Mouse (Mus musculus) cerebellum, adult 9-11 months (tissue): ENCODE measurements around the gene Ssbp2.

ENCODE experiments used
- DNase-seq: peaks from one replicate; pipeline ENCODE4 v3.0.0; 2022

Gene Ssbp2

GRCm38 (mm10) chr13:91459896-91460620 is at the start of gene Ssbp2:
Gene Ssbp2 (plus strand): TSS chr13:91460283.
- no peak for DNase-seq

- no peak for DNase-seq
Observed at GRCm38 (mm10) chr13:91413752-91414503, 46.2 kb upstream of the Ssbp2 start.

DNA sequence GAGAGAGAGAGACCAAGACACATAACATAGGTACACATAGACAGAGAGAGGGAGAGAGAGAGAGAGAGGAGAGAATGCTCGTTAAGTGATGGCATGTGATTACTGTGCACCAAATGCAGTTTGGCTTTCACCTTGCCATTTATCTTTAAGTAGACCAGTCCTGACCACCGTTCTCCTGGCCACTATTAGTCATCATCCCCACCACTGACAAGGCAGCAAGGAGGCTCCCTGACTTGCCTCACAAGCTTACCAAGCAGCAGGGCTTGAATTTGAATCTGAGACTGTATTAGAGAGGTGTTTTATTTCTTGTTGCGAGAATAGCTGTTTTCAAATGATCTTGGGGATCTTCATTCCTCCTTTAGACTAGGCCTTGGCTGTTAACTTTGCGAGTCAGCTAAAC is 44.2 kb upstream of the Ssbp2 start:
- no peak for DNase-seq

DNA sequence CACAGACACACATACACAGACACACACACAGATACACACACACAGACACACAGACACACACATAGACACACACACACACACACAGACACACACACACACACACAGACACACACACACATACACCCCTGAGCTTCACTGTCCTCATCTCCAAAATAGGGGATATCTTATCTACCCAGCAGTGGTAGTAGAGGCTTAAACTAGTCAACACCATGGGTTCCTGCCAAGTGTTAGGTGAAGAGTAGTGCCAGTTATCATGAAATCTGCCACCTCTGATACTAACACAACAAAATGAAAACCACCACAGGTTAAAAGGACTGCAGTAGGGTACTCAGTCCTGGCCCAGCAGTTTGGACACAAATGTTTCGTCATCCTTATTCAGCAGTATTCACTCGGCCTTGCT is 43.4 kb upstream of the Ssbp2 start:
- no peak for DNase-seq

- no peak for DNase-seq
Observed at GRCm38 (mm10) chr13:91421387-91421949, 38.6 kb upstream of the Ssbp2 start.

DNA sequence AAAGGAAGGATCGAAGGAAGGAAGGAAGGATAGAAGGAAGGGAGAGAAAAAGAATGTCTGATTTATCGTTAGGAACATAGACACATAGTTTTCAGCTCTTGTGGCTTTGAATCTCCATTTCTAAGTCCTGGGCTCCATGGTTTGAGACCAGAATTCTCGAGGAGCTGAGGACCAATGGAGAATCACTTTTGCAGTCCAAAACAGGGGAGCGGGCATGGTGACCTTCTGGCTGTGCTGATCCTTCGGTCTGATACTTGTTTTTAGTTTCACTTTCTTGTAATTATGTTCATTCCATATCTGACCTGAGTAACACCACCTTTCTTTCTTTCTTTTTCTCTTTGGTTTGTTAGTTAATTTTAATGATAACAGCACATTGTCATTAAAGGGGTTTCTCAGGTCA is 29.2 kb upstream of the Ssbp2 start:
- no peak for DNase-seq

DNA sequence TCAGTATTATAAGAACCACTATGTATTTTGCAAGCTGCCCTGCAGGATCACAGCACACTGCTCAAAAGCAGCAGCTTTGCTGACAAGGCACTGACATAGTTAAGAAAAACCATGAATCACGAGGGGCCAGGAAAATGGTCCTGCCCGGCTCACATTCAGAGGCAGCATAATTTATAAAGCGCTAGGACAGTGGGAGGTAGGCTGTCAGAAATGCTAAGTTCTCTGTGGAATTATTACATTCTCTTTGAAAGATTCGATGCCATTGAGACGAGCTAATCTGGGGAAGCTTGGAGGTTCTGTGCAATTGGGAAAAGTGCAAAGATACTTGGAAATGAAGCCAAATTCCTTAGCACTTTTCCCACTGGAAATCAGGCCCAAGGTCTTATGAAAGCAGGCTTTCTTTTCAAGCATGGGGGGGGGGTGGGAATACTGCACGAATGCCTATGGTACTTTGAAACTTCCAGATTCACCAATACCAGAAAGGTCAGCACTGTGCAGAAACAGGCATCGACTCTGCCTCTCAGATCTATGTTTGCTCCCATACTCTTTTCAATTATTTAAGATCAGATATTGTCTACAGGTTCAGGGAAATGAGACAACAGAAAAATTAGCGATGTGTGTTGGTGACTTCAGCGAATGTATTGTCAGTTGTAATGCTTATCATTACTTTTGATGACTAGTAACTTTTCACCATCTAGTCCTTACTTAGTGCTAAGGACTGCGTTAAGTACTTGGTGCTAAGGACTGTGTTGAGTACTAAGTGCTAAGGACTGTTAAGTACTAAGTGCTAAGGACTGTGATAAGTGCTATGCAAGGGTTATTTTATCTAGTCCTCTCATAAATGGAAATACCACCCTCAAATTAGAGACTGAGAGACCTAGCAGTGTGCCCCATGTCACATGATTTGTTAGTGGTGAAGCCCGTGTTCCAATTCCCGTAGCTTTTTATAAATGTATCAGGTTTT is 28.4 kb upstream of the Ssbp2 start:
- DNase-seq, result no peak

DNA sequence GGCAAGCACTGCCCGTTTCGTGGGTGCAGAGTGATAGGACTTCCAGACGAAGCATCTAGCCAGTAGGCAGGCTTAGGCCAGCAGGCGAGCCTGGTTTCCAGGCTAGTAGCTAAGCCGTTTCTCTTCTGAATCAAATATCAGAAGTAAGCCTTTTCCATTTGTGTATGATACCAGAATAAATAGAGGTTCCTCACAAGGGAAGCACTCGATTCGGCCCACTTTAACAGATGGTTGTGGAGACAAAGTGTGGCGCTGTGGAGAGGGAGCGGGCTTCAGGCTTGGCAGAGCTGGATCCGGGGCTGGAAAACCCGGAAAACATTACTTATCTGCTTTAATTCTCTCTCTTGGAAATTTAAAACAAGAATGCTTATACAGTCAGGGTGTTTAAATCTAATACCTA is 27.1 kb upstream of the Ssbp2 start:
- DNase-seq, result no peak

DNA sequence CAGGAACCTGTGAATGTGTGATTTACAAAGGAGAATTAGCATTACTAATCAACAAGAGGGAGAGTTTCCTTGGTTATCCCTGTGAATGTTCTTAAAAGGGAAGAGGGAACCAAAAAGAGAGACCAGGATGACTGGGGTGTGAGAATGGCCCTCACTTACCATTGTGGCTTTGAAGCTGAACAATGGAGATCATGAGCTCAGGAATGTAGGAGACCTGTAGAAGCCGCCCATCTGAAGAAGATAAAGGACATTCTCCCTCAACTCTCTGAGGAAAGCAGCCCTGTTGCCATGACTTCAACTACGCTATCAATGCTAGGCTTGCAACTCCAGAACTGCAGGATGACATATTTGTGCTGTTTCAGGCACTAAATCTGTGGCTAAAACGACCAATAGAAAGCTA is 22.2 kb upstream of the Ssbp2 start:
- no peak for DNase-seq

GRCm38 (mm10) chr13:91441476-91441875 is 18.6 kb upstream of the Ssbp2 start:
- no peak for DNase-seq

GRCm38 (mm10) chr13:91446728-91447127 is 13.4 kb upstream of the Ssbp2 start:
- no peak for DNase-seq

DNA sequence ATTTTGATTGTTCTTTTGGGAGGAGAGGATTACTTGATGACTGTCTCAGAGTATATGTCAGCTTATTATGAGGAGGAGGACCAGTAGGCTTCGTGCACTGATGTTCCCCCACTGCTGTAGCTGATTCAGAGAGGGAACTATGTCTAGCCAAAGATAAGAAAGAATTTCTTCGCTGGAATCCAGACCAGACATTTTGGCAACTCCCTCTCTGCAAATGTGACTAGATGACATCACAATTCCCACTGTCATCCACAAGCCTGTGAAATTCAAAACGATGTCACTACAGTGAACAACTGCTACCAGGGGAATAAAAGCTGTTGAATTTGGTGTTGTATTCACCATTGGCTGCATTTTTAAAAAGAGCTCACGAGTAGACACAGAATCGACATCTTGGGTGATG is 11.1 kb upstream of the Ssbp2 start:
- no peak for DNase-seq

GRCm38 (mm10) chr13:91451405-91452166 is 8.5 kb upstream of the Ssbp2 start:
- DNase-seq, result no peak

DNA sequence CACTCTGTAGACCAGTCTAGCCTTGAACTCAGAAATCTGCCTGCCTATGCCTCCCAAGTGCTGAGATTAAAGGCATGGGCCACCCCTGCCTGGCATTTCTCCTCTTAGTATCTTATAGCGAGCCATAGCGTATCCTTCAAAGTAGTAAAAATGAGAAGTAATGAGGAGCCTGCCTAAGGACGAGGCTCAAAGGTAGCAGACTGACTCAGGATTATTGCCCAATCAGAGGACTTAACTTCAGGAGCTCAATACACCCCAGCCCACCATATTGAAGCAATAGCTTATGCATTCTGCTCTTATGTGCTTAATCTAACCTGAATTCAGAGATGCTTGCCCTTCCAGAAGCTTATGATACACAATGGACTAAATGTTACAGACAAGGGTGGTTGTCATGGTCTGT is 7.8 kb upstream of the Ssbp2 start:
- DNase-seq, result no peak

DNA sequence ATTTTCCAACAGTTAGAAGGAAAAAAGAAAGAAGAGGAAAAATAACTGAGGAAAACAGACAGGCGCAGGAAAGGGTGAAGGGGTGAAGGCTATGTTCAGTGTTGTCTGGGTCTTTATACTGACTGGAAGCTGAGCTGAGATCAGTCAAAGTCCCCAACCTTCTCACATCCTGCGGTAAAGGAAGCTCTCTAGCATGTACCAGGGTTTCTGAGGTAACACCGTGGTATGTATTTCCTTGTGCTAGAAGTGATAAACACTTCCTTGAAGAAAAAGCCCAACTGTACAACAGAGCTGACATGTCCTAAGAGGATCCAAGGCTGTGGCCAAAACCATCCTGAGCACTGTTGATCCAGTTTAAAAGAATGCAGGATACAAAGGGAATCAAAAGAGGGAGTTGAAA is 6.8 kb upstream of the Ssbp2 start:
- no peak for DNase-seq

- DNase-seq, result no peak
Observed at GRCm38 (mm10) chr13:91456041-91456440, 4.0 kb upstream of the Ssbp2 start.

DNA sequence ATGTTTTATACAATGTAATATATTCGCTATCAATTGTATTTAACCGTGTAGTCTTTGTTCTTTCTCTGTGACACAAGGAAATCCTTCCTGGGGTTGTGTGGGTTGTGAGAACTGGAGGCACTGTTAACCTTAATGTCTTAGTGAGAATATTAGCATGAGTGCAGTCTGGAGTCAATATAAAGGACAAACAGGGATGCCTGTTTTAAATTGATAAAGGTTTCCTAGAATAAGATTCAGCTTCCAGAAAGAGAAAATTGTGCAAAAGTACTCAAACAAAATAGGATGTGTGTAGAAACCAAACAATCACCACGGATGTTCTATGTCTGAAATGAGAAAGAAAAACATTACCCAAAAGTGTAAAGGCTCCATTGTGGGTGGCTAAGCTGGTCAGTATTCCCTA is 3.3 kb upstream of the Ssbp2 start:
- DNase-seq, result no peak

GRCm38 (mm10) chr13:91457974-91458373 is 2.1 kb upstream of the Ssbp2 start:
- no peak for DNase-seq

DNA sequence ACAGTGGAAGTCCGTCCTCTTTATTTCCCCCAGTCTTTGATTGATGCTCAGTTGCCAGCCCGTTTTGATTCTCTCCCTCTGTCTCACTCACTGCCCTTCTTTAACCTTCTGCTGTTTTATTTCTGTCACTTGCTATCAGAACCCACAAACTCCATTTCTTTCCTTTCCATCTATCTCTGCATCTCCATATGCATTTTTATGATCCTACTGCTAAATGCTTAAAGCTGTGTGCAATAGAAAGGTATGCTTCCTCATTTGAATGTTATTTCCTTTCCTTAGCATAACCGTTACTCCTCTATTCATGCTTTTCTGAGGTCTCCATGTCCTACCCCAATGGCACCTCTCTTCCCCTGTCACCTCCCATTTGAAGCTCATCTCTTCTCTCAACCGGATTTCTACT is 594 bp upstream of the Ssbp2 start:
- DNase-seq, result no peak

DNA sequence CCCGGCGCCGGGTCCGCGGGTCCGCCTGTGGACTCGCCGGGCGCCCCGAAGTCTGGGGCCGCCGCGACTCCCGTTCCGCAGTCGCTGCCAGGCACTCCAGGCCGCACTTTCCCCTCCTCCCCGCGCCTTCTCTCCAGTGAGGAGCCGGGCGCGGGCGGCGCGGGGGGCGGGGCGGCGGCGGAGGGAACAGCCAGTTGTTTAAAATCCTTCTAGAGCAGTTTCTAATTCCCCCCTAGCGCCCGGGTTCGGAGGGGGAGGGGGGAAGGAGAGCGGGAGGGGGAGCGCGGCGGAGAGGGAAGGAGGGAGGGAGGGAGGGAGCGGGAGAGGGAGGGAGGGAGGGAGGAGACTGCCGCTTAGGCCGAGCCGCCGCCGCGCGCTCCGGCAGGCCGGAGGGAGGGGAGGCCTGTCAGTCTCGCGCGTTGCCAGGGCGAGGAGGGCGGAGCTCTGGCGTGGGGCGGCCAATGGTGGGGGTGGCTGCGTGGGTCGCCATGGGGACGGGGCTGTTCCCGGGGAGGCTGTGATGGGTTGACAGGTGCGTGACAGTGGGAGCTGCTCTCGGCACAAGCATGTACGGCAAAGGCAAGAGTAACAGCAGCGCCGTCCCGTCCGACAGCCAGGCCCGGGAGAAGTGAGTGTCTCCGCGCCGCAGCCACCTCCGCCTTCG is 670 bp downstream of the Ssbp2 start:
- peak; percentile 98 for DNase-seq

- no peak for DNase-seq
Observed at GRCm38 (mm10) chr13:91461299-91461698, 1.2 kb downstream of the Ssbp2 start.
